Mouse (Mus musculus) ovary, adult 2 months (tissue): ENCODE data around the gene Gm15107. TPM values are rescaled to one million over a fixed set of nuclear protein-coding genes. Genes with fewer than 3 reads are reported as not detected.

Source experiments
- polyA plus RNA-seq: library from polyadenylated mRNA; depleted of rRNA; stranded (reverse); fragments of >200 nt; gene quantifications from 2 replicates; pipeline ENCODE4 v1.2.3, GENCODE M21; 2012; rRNA removed

Gene Gm15107
- not detected in 2 replicates for polyA plus RNA-seq

GRCm38 (mm10) chrX:148180424-148180823 is at the start of gene Gm15107:
Gm15107 (plus strand) TSS chrX:148180724.

Other genes starting within 250 kb of the Gm15107 start
- gene Gm15080, start 187.7 kb upstream of the Gm15107 start, polyA plus RNA-seq, result not detected in 2 replicates